Mouse (Mus musculus): ENCODE data around the gene Olfr64. TPM values are rescaled to one million over a fixed set of nuclear protein-coding genes. Genes with fewer than 3 reads are reported as not detected.

The Olfr64 gene
- total and polyA plus RNA-seq, 3 experiments = not detected

- TF ChIP-seq NELFE (IDR thresholded peaks at IDR 0.05; ENCODE audit: low read depth, low read length) = no peak
- TF ChIP-seq UBTF (IDR thresholded peaks at IDR 0.05; ENCODE audit: low read depth, low read length) = no peak
- no peak for TF ChIP-seq RCOR1 (conservative IDR thresholded peaks at IDR 0.05; ENCODE audit: low read depth, low read length)
- no peak for TF ChIP-seq CHD1 (IDR thresholded peaks at IDR 0.05; ENCODE audit: low read depth, low read length)
- TF ChIP-seq CTCF (conservative IDR thresholded peaks at IDR 0.05 in 1 of 2, IDR thresholded peaks at IDR 0.05 in 1 of 2; ENCODE audit: low read depth in 2 of 2, low read length in 2 of 2) = no peak
- TF ChIP-seq GABPA (IDR thresholded peaks at IDR 0.05; ENCODE audit: insufficient replicate concordance, low read depth, low read length) = no peak
- no peak for TF ChIP-seq ETS1 (conservative IDR thresholded peaks at IDR 0.05; ENCODE audit: low read depth, low read length)
- no peak for TF ChIP-seq JUN (IDR thresholded peaks at IDR 0.05; ENCODE audit: insufficient read depth, low read depth, low read length)
- no peak for TF ChIP-seq EP300 (IDR thresholded peaks at IDR 0.05; ENCODE audit: low read length)
- TF ChIP-seq MEF2A (IDR thresholded peaks at IDR 0.05; ENCODE audit: borderline replicate concordance, low read depth, low read length) = no peak
- TF ChIP-seq JUND (conservative IDR thresholded peaks at IDR 0.05; ENCODE audit: low read depth, low read length) = no peak
- TF ChIP-seq MAFK (IDR thresholded peaks at IDR 0.05; ENCODE audit: insufficient replicate concordance, low read length) = no peak
- no peak for TF ChIP-seq CHD2 (IDR thresholded peaks at IDR 0.05; ENCODE audit: low read length)
- TF ChIP-seq BHLHE40 (IDR thresholded peaks at IDR 0.05; ENCODE audit: low read depth, low read length) = no peak
- TF ChIP-seq MYC (IDR thresholded peaks at IDR 0.05; ENCODE audit: low read depth, low read length) = no peak
- no peak for TF ChIP-seq MXI1 (IDR thresholded peaks at IDR 0.05; ENCODE audit: low read depth, low read length)
- TF ChIP-seq E2F4 (IDR thresholded peaks at IDR 0.05; ENCODE audit: insufficient replicate concordance, low read depth, low read length) = no peak
- TF ChIP-seq ZC3H11A (IDR thresholded peaks at IDR 0.05; ENCODE audit: low read depth, low read length) = no peak
- TF ChIP-seq POLR2AphosphoS2 (IDR thresholded peaks at IDR 0.05; ENCODE audit: low read depth, low read length) = no peak
- H3K4me1 ChIP-seq (ENCODE audit: control insufficient read depth in 1 of 2, insufficient read depth in 2 of 2) = peaks cover 0 to 2% of the 10 kb centered on the region in 2 experiments; a peak in 1 of 4 replicates
- no peaks in the 10 kb centered on the region for H3K36me3 ChIP-seq (replicated peaks in 1 of 2; ENCODE audit: control insufficient read depth in 1 of 2, insufficient read depth in 1 of 2, low read length in 1 of 2)
- H3K9me3 ChIP-seq (replicated peaks; ENCODE audit: low read length) = no peaks in the 10 kb centered on the region
- in situ Hi-C loops (cut with MboI; ENCODE audit: low pct_ligation_motif_present, low pct_unique_long_range_greater_than_20kb, low sequenced_read_pairs) (loop anchor here (5.0 kb wide), 1 partner anchor 158 kb away; the partner anchor contains the start of gene Olfr243), dilution Hi-C loops (cut with MboI; ENCODE audit: extremely low pct_ligation_motif_present, extremely low pct_unique_long_range_greater_than_20kb, low sequenced_read_pairs) (no loop called here)
- no peak overlapping the region for H3K9ac ChIP-seq (ENCODE audit: insufficient read depth, low read depth)
- H3K4me2 ChIP-seq (ENCODE audit: insufficient read depth, low read depth, poor library complexity, severe bottlenecking) = no peak overlapping the region
- no peaks in the 10 kb centered on the region for H3K79me2 ChIP-seq (replicated peaks; ENCODE audit: control insufficient read depth, extremely low read depth, insufficient read depth, poor library complexity, severe bottlenecking)
- H3K4me3 ChIP-seq (replicated peaks in 1 of 3; ENCODE audit: low read depth in 2 of 3, low read length in 2 of 3, poor library complexity in 1 of 3) = no peak overlapping the region
- DNase-seq (ENCODE audit: extremely low read depth) = no peak
- no peak overlapping the region for H3K27ac ChIP-seq (ENCODE audit: insufficient read depth, low read depth)
- no peaks in the 10 kb centered on the region for H3K27me3 ChIP-seq (replicated peaks)
Measured at GRCm38 (mm10) chr7:103870667-103871066, 23.6 kb downstream of the Olfr64 start.

DNA sequence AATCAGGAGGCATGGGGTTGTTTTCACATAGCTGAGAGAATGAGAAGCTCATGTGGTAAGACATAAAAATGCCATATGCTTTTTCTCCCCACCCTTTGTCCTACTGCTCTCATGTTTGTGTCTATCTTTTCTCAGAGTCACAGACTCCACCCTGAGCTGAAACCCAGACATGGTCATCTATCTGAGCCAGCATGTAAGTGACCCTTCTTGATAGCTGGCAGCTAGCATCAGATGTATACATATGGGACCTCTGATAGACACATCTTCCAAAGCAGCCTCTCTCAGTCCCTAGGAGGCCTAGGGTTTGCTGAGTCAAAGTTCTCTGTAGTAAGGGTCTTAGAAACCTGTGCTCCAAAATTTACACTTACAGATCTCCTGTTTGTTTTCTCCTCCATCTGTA is 28.6 kb downstream of the Olfr64 start:
- Histone ChIP-seq H3K27me3 (replicated peaks) (no peaks in the 10 kb centered on the region), H3K9me3 (replicated peaks; ENCODE audit: low read length) (no peaks in the 10 kb centered on the region), H3K27ac (ENCODE audit: insufficient read depth, low read depth) (no peak overlapping the region), H3K79me2 (replicated peaks; ENCODE audit: control insufficient read depth, extremely low read depth, insufficient read depth, poor library complexity, severe bottlenecking) (no peaks in the 10 kb centered on the region), H3K36me3 (replicated peaks in 1 of 2; ENCODE audit: control insufficient read depth in 1 of 2, insufficient read depth in 1 of 2, low read length in 1 of 2) (no peaks in the 10 kb centered on the region), H3K4me3 (replicated peaks in 1 of 3; ENCODE audit: low read depth in 2 of 3, low read length in 2 of 3, poor library complexity in 1 of 3) (no peak overlapping the region), H3K9ac (ENCODE audit: insufficient read depth, low read depth) (no peak overlapping the region), H3K4me1 (ENCODE audit: control insufficient read depth in 1 of 2, insufficient read depth in 2 of 2) (peaks cover 8 to 16% of the 10 kb centered on the region in 2 experiments; a peak in 3 of 4 replicates), H3K4me2 (ENCODE audit: insufficient read depth, low read depth, poor library complexity, severe bottlenecking) (no peak overlapping the region)
- in situ Hi-C loops (cut with MboI; ENCODE audit: low pct_ligation_motif_present, low pct_unique_long_range_greater_than_20kb, low sequenced_read_pairs) = loop anchor here (5.0 kb wide), 1 partner anchor 63 kb away; no protein-coding TSS in a partner anchor
- TF ChIP-seq MAZ (IDR thresholded peaks at IDR 0.05; ENCODE audit: low read depth, low read length) = no peak
- no peak for TF ChIP-seq TCF12 (IDR thresholded peaks at IDR 0.05; ENCODE audit: low read depth, low read length)
- TF ChIP-seq SMC3 (IDR thresholded peaks at IDR 0.05; ENCODE audit: low read depth, low read length) = no peak
- no peak for TF ChIP-seq ZC3H11A (IDR thresholded peaks at IDR 0.05; ENCODE audit: low read depth, low read length)
- TF ChIP-seq CHD1 (IDR thresholded peaks at IDR 0.05; ENCODE audit: low read depth, low read length) = no peak
- no peak for TF ChIP-seq ZMIZ1 (IDR thresholded peaks at IDR 0.05; ENCODE audit: low read depth, low read length)
- TF ChIP-seq SIN3A (IDR thresholded peaks at IDR 0.05; ENCODE audit: low read length) = no peak
- TF ChIP-seq EP300 (IDR thresholded peaks at IDR 0.05; ENCODE audit: low read length) = no peak
- TF ChIP-seq USF1 (IDR thresholded peaks at IDR 0.05; ENCODE audit: low read depth, low read length) = no peak
- TF ChIP-seq MXI1 (IDR thresholded peaks at IDR 0.05; ENCODE audit: low read depth, low read length) = no peak
- no peak for TF ChIP-seq IRF4 (IDR thresholded peaks at IDR 0.05; ENCODE audit: low read depth, low read length)
- no peak for TF ChIP-seq MAX (IDR thresholded peaks at IDR 0.05; ENCODE audit: low read length)
- TF ChIP-seq ETS1 (conservative IDR thresholded peaks at IDR 0.05; ENCODE audit: low read depth, low read length) = no peak
- no peak for TF ChIP-seq MEF2A (IDR thresholded peaks at IDR 0.05; ENCODE audit: borderline replicate concordance, low read depth, low read length)
- no peak for TF ChIP-seq UBTF (IDR thresholded peaks at IDR 0.05; ENCODE audit: low read depth, low read length)
- TF ChIP-seq JUND (conservative IDR thresholded peaks at IDR 0.05; ENCODE audit: low read depth, low read length) = no peak
- TF ChIP-seq ZKSCAN1 (IDR thresholded peaks at IDR 0.05; ENCODE audit: borderline replicate concordance, low read depth, low read length) = no peak
- TF ChIP-seq POLR2AphosphoS2 (IDR thresholded peaks at IDR 0.05; ENCODE audit: low read depth, low read length) = no peak
- no peak for TF ChIP-seq PAX5 (IDR thresholded peaks at IDR 0.05; ENCODE audit: low read length)
- dilution Hi-C loops (cut with MboI; ENCODE audit: extremely low pct_ligation_motif_present, extremely low pct_unique_long_range_greater_than_20kb, low sequenced_read_pairs) = no loop called here
- no peak for DNase-seq (ENCODE audit: extremely low read depth)

All from CH12.LX (cell line).